Mouse (Mus musculus) MEL (cell line): ENCODE data around the gene Aifm2. TPM values are rescaled to one million over a fixed set of nuclear protein-coding genes. Genes with fewer than 3 reads are reported as not detected.

Experiments used
- DNase-seq: peaks from one replicate; pipeline ENCODE4 v3.0.0; 2011; ENCODE audit warnings: low read depth, low spot score
- H3K27ac ChIP-seq: 2 replicates; pipeline ENCODE4 v1.5.1; 2012; ENCODE audit warnings: low read depth, mild to moderate bottlenecking, control low read depth, low read length, moderate library complexity; ENCODE audit not compliant: control insufficient read depth
- H3K27me3 ChIP-seq, 2 experiments: fragments of 150-350 bp in 1 of 2; sonication (generic) in 1 of 2; 2 replicates each; pipeline ENCODE4 v1.6.1; 2012; ENCODE audit warnings: low read length in 2 of 2, mild to moderate bottlenecking in 2 of 2, improper control_type of control experiment in 1 of 2, moderate library complexity in 1 of 2; ENCODE audit not compliant: insufficient read depth in 2 of 2, control insufficient read depth in 1 of 2
- H3K36me3 ChIP-seq, 2 experiments: 2 replicates each; pipeline ENCODE4 v1.6.1; 2012 to 2014; ENCODE audit warnings: low read length in 2 of 2, improper control_type of control experiment in 1 of 2, inconsistent platforms in 1 of 2, mild to moderate bottlenecking in 1 of 2; ENCODE audit not compliant: insufficient read depth in 2 of 2, control insufficient read depth in 1 of 2
- H3K4me1 ChIP-seq, 2 experiments: fragments of 150-350 bp in 1 of 2; sonication (generic) in 1 of 2; 2 replicates each; pipeline ENCODE4 v1.6.1; 2012; ENCODE audit warnings: low read length in 2 of 2, improper control_type of control experiment in 1 of 2, mild to moderate bottlenecking in 1 of 2; ENCODE audit not compliant: insufficient read depth in 2 of 2, control insufficient read depth in 1 of 2
- H3K4me3 ChIP-seq, 2 experiments: fragments of 150-350 bp in 1 of 2; sonication (generic) in 1 of 2; 2 replicates each; pipeline ENCODE4 v1.5.1; 2012; ENCODE audit warnings: low read depth in 2 of 2, low read length in 2 of 2, mild to moderate bottlenecking in 2 of 2, moderate library complexity in 2 of 2, control low read depth in 1 of 2, improper control_type of control experiment in 1 of 2; ENCODE audit not compliant: control insufficient read depth in 1 of 2, insufficient read depth in 1 of 2
- H3K79me2 ChIP-seq: 2 replicates; pipeline ENCODE4 v1.6.1; 2012; ENCODE audit warnings: mild to moderate bottlenecking, low read length, moderate library complexity; ENCODE audit not compliant: control insufficient read depth, poor library complexity, insufficient read depth
- H3K9ac ChIP-seq: 2 replicates; pipeline ENCODE4 v1.6.1; 2012; ENCODE audit warnings: low read depth, mild to moderate bottlenecking, control low read depth, low read length, moderate library complexity; ENCODE audit not compliant: control insufficient read depth, poor library complexity, severe bottlenecking
- H3K9me3 ChIP-seq: fragments of 150-350 bp; sonication (generic); replicated peaks from 2 replicates; pipeline ENCODE4 v1.6.1; 2012; ENCODE audit warnings: mild to moderate bottlenecking, low read length, improper control_type of control experiment, moderate library complexity; ENCODE audit not compliant: insufficient read depth
- BHLHE40 ChIP-seq: IDR thresholded peaks from 2 replicates; pipeline ENCODE4 v1.6.1; 2012; ENCODE audit warnings: low read depth, mild to moderate bottlenecking, inconsistent platforms, low read length, improper control_type of control experiment, borderline replicate concordance
- EP300 ChIP-seq, 2 experiments: IDR thresholded peaks; 2 replicates each; pipeline ENCODE4 v1.6.1; 2011; ENCODE audit warnings: improper control_type of control experiment in 2 of 2, low read length in 2 of 2, low read depth in 1 of 2, mild to moderate bottlenecking in 1 of 2
- ETS1 ChIP-seq: IDR thresholded peaks from 2 replicates; pipeline ENCODE4 v1.6.1; 2012; ENCODE audit warnings: low read depth, mild to moderate bottlenecking, inconsistent platforms, low read length, improper control_type of control experiment, moderate library complexity
- GATA1 ChIP-seq: IDR thresholded peaks from 2 replicates; pipeline ENCODE4 v1.6.1; 2011; ENCODE audit warnings: low read depth, low read length, improper control_type of control experiment
- KAT2A ChIP-seq: conservative IDR thresholded peaks from 2 replicates; pipeline ENCODE4 v1.6.1; 2012; ENCODE audit warnings: low read depth, low read length, improper control_type of control experiment, inconsistent platforms
- MEF2A ChIP-seq: IDR thresholded peaks from 2 replicates; pipeline ENCODE4 v1.6.1; 2014; ENCODE audit warnings: low read depth, mild to moderate bottlenecking, inconsistent platforms, low read length, improper control_type of control experiment; ENCODE audit not compliant: poor library complexity, insufficient replicate concordance, severe bottlenecking; ENCODE audit errors: extremely low read depth
- MYB ChIP-seq: IDR thresholded peaks from 2 replicates; pipeline ENCODE4 v1.6.1; 2011; ENCODE audit warnings: mild to moderate bottlenecking, low read depth, low read length, improper control_type of control experiment
- NELFE ChIP-seq: IDR thresholded peaks from 2 replicates; pipeline ENCODE4 v1.6.1; 2011; ENCODE audit warnings: low read depth, low read length, improper control_type of control experiment
- POLR2AphosphoS2 ChIP-seq: IDR thresholded peaks from 2 replicates; pipeline ENCODE4 v1.6.1; 2011; ENCODE audit warnings: low read length, improper control_type of control experiment
- POLR2AphosphoS5 ChIP-seq: IDR thresholded peaks from 2 replicates; pipeline ENCODE4 v1.6.1; 2012; ENCODE audit warnings: low read depth, borderline replicate concordance, mild to moderate bottlenecking, inconsistent platforms, low read length, moderate library complexity, mixed read lengths
- SIN3A ChIP-seq: IDR thresholded peaks from 2 replicates; pipeline ENCODE4 v1.6.1; 2012; ENCODE audit warnings: low read length, improper control_type of control experiment, inconsistent platforms
- USF2 ChIP-seq, 2 experiments: IDR thresholded peaks; 2 replicates each; pipeline ENCODE4 v1.6.1; 2011 to 2012; ENCODE audit warnings: improper control_type of control experiment in 2 of 2, low read length in 2 of 2, borderline replicate concordance in 1 of 2, inconsistent platforms in 1 of 2, low read depth in 1 of 2, mild to moderate bottlenecking in 1 of 2; ENCODE audit not compliant: insufficient read depth in 1 of 2
- ZMIZ1 ChIP-seq: IDR thresholded peaks from 2 replicates; pipeline ENCODE4 v1.6.1; 2012; ENCODE audit warnings: low read depth, mild to moderate bottlenecking, inconsistent platforms, low read length, improper control_type of control experiment, moderate library complexity
- ZNF384 ChIP-seq: IDR thresholded peaks from 2 replicates; pipeline ENCODE4 v1.6.1; 2012; ENCODE audit warnings: low read depth, mild to moderate bottlenecking, inconsistent platforms, low read length, improper control_type of control experiment
- polyA plus RNA-seq, 2 experiments: library from polyadenylated mRNA; stranded (reverse) in 1 of 2; unstranded in 1 of 2; fragments of >175 nt in 1 of 2; fragments of >200 nt in 1 of 2; gene quantifications; 2 replicates each; pipeline versions ENCODE4 v1.2.1 to v1.2.4; 2012; ENCODE audit warnings: low replicate concordance in 2 of 2, low read depth in 1 of 2; ENCODE audit not compliant: insufficient read length in 2 of 2, insufficient read depth in 1 of 2, missing spikeins in 1 of 2
- total RNA-seq: library from RNA; depleted of rRNA; stranded (reverse); fragments of 300-350 nt; gene quantifications from 2 replicates; pipeline ENCODE4 v1.2.3, GENCODE M21; 2012

Aifm2 gene
- total and polyA plus RNA-seq, 3 experiments = 13.4 to 17.7 TPM; not detected in 1

DNA sequence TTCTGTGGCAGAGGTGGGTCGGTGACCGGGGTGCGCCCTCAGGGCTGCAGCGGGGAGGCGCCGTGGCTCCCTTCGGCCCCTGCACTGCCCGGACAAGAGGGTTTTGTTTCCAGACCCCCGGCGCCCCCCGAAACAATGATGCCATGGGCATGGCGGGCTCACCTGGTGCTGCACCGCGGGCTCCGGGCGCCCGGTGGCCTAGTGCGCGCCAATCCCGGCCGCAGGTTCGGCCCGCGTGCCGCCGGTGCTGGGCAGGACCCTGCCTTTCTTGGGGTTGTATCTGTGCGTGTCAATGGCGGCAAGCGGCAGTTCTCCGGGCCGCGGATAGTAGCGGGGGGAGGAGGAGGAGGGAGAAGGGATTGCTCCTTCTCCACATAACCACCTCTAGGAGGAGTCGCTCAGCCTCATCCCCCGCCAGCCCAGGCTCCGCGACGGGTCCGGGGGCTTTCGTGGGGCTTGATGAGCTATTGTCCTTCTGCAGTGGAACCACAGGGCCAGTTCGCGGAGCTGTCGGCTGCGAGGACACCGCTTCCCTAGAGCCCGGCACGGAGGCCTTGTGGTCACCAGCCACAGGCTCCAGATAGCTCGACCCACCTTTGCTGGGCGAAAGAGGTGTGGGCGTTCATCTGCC is 68.7 kb downstream of the Aifm2 start, which contains the start of gene H2afy2:
TSS of gene H2afy2 (minus strand) at position 527 of the 631 bp plus-strand sequence.
- Histone ChIP-seq H3K4me3 (no peak within 1 kb of the TSS), H3K9ac (no peak within 1 kb of the TSS)

DNA sequence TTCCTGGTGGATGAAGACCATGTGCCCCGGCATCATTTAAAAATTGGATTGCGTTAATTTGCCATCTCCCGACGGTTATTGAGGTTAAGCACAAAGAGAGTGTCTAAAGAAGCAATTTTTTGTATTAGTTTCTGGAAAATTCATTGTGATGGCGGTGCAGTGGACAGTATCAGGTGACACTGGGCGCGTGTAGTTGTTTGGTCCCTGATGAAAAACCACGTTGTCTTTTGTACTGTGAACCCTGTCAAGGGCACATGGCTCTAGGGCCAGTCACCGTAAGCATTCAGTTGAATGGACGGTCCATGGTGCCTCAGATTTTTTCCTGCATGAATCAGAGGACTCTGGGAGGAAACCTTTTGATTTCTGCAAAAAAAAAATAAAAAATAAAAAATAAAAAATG is 69.4 kb downstream of the Aifm2 start:
- DNase-seq = no peak
- Histone ChIP-seq H3K79me2 (no peaks in the 10 kb centered on the region), H3K9me3 (no peaks in the 10 kb centered on the region), H3K9ac (no peak overlapping the region), H3K36me3 (no peaks in the 10 kb centered on the region), H3K4me1 (no peaks in the 10 kb centered on the region), H3K4me3 (no peak overlapping the region), H3K27me3 (no peaks in the 10 kb centered on the region; a peak in 1 of 4 replicates), H3K27ac (no peak overlapping the region)
- TF ChIP-seq MYB = no peak
- no peak for TF ChIP-seq USF2 (IDR thresholded peaks at IDR 0.05; ENCODE audit: borderline replicate concordance in 1 of 2, insufficient read depth in 1 of 2, low read depth in 1 of 2, low read length in 2 of 2)
- TF ChIP-seq ETS1 = no peak
- no peak for TF ChIP-seq ZNF384
- TF ChIP-seq SIN3A = no peak
- TF ChIP-seq EP300 (IDR thresholded peaks at IDR 0.05; ENCODE audit: low read depth in 1 of 2, low read length in 2 of 2) = no peak
- TF ChIP-seq KAT2A = no peak
- TF ChIP-seq NELFE = no peak

More for the DNA sequence above, 68.7 kb downstream of the Aifm2 start, which contains the start of gene H2afy2:
- no peaks in the 10 kb centered on the region for H3K9me3 ChIP-seq
- no peaks in the 10 kb centered on the region; a peak in 1 of 4 replicates for H3K27me3 ChIP-seq
- TF ChIP-seq GATA1 (no peak), BHLHE40 (no peak), MEF2A (no peak), POLR2AphosphoS2 (no peak), KAT2A (no peak), ZMIZ1 (no peak), POLR2AphosphoS5 (no peak)
- DNase-seq = no peak
- H3K4me1 ChIP-seq = no peaks in the 10 kb centered on the region
- H3K27ac ChIP-seq = no peak within 1 kb of the TSS
- no peaks in the 10 kb centered on the region for H3K36me3 ChIP-seq
- H3K79me2 ChIP-seq = no peaks in the 10 kb centered on the region
